Mouse (Mus musculus) erythroblast, embryonic 14.5 days (primary cell): ENCODE data around the gene P2rx7.

ENCODE experiments used
- GATA1 ChIP-seq: IDR thresholded peaks from 2 replicates; pipeline ENCODE4 v1.6.1; 2012; ENCODE audit warnings: low read length, inconsistent platforms, mixed read lengths
- TAL1 ChIP-seq: IDR thresholded peaks from 3 replicates; pipeline ENCODE4 v1.6.1; 2012; ENCODE audit warnings: low read length, inconsistent platforms, mixed read lengths

DNA sequence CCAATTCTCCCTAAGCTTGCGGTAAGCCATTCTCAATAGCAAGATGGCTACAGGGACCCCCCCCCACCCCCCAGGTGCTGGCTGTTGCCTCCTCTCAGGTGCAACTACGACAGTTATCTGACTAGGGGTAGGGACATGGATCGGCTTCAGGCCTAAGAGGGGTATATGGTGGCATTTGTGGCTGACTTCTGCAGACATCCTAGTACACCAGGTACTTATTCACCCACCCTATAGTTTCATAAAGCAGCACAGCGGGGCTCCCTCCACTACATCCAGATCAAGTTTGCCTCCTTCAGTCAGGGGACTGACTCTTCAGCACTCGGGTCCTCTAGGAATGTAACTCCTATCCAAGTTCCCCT lies 63.2 kb downstream of the P2rx7 start:
- TF ChIP-seq GATA1 = no peak
- no peak for TF ChIP-seq TAL1
